Mouse (Mus musculus) thymus, adult 2 months (tissue): Measurements from ENCODE around the gene Pemt.

ENCODE experiments used
- CTCF ChIP-seq: fragments of 200-500 bp; IDR thresholded peaks from 2 replicates; pipeline ENCODE4 v1.5.1; 2012; ENCODE audit warnings: mild to moderate bottlenecking, control low read depth, low read length, moderate library complexity, borderline replicate concordance; ENCODE audit not compliant: control insufficient read depth, poor library complexity, insufficient read depth; ENCODE audit errors: extremely low read depth
- POLR2A ChIP-seq: fragments of 200-500 bp; IDR thresholded peaks from 2 replicates; pipeline ENCODE4 v1.6.1; 2012; ENCODE audit warnings: mild to moderate bottlenecking, low read length, control low read depth, moderate library complexity; ENCODE audit not compliant: control insufficient read depth, poor library complexity, insufficient read depth; ENCODE audit errors: extremely low read depth

DNA sequence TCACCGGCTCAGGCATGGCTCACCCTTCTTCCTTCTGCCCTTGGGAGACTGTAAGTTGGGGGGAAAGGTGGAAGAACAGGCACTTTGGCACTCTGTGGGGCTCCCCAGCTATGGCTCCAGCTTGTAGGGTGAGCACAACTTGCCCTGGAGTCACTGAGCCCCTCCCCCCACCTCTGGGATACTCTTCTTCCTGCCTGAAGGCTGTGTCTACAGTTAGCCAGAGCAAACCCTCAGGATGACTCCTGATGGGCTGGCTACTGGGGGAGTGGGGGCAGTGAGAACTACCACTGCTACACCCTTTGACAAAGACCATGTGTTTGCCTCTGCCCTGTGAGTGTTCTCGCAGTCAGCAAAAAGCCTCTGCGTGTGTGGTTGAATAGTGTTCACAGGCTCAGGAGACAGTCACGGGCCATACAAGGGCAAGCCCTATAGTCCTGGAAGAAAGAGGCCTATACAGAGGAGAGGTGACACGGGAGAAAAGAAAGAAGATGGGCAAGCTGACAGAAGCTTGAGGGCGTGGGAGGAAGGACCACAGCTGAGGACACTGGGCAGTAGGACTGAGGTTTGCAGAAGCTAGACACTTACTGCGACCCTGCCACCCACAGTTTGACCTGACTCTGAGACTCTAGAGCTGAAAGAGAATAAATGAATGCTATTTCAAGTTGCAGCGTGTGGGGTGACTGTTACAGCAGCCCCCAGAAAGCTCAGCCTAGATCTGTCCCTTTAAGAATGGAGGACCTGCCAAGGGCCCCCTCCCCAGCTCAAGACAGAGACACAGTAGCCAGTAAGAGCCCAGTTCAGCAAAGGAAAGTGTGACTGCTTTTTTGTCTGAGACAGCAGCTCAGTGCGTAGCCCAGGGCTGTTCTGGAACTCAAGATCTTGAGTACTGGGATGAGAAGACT, 48.9 kb upstream of the Pemt start:
- TF ChIP-seq POLR2A (no peak), CTCF (no peak)
